Mouse (Mus musculus): ENCODE results near the gene Clec2e.

The Clec2e gene

DNA sequence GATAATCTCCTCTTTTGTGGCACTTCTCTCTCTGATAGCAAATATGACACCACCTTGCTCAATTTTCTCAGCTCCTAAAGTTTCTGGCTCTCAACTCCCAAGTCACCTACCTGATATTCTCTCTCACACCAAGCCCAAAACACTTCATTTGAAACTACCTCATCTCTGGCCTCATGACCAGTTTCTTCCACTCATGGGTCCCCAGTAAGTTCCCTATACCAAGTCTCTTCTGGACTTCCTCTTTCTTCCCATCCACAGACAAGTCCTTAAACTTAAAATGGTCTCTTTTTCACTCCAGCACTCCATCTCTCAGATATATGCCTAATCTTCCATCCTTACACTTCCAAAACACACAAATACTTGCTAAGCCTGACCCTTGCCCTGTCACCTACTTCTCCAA, 42.7 kb downstream of the Clec2e start:
- DNase-seq (ENCODE audit: low read depth): no peak

DNA sequence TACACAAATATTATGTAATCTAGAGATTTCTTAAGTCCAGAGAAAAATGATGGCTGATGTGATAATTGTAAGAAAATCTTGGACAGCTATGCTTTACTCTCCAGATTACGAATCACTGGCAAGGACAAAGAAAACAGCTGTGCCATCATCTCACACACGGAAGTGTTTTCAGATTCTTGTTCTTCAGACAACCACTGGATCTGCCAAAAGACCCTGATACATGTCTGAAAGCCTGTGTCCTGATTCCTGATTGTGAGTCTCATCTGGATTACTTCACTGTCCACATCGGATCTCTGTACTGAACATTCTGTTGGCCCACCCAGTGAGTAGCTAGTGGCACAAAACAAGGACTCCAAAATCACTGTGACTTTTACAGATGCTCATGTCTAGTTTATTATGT, 44.5 kb downstream of the Clec2e start:
- no peak for DNase-seq (ENCODE audit: low read depth)

GRCm38 (mm10) chr6:129051731-129052130, 49.0 kb downstream of the Clec2e start:
- no peak for DNase-seq (ENCODE audit: low read depth)

DNA sequence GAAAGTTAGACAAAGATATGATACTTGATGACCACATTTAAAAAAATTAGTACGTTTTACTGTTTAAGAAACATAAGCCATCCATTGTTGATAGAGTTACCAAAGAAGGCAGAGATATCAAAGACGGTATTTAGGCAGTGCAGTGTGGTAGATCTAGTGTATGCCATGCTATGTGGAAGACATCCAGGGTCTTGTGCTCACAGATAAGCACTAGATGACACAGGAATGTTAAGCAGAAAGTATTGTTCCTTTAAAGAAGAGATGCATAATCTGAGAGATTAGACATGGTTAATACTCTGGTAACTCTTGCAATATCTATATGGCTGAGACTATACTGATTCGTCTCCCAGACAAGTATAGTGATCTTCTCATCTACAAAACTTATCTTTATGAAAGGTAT, 49.6 kb downstream of the Clec2e start:
- DNase-seq (ENCODE audit: low read depth): no peak

GRCm38 (mm10) chr6:129049596-129050251, 51.0 kb downstream of the Clec2e start:
- no peak for DNase-seq (ENCODE audit: low read depth)

DNA sequence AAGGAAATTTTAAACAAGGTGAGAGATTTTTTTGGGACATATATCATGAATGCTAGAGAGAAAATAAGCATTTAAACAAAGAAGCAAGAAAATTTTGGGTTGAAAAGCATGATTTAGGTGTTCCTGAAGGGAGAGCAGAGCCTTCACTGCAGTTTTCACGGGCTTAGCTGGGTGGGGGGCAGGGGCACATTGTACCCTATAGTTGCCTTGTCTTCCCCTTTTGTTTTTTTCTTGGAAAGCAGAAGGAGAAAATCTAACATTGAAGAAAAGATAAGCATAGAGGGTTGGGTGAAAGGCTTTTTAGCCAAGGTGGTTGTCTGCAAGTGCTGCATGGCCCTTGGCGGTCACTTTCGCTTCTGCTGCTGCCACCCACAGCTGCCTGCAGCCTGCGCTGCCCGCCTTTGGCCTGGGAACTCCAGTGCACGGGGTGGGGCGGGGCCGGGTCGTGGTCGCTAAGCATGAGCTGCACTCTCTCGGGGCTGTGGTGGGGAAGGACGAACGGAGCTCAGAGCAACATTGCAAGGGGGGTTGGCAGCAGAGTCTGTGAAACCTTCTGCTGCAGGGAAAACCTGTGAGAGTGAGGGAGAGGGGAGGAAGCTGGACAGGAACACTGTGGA, 51.7 kb downstream of the Clec2e start:
- no peak for DNase-seq (ENCODE audit: low read depth)

- DNase-seq (ENCODE audit: low read depth): no peak
Observed at GRCm38 (mm10) chr6:129048381-129048780, 52.3 kb downstream of the Clec2e start.

- DNase-seq (ENCODE audit: low read depth): no peak
Observed at GRCm38 (mm10) chr6:129045601-129046000, 55.1 kb downstream of the Clec2e start, which contains the start of gene Klrb1f. TSS of gene Klrb1f (plus strand) at chr6:129045901.

- no peak for DNase-seq (ENCODE audit: low read depth)
Observed at GRCm38 (mm10) chr6:129042470-129042869, 58.2 kb downstream of the Clec2e start.

Measured in c-Kit-positive CD71-negative TER-119-negative erythroid progenitor cells, embryonic 14.5 days (primary cell).